Mouse (Mus musculus): Measurements from ENCODE around the gene Ckmt1.

DNA sequence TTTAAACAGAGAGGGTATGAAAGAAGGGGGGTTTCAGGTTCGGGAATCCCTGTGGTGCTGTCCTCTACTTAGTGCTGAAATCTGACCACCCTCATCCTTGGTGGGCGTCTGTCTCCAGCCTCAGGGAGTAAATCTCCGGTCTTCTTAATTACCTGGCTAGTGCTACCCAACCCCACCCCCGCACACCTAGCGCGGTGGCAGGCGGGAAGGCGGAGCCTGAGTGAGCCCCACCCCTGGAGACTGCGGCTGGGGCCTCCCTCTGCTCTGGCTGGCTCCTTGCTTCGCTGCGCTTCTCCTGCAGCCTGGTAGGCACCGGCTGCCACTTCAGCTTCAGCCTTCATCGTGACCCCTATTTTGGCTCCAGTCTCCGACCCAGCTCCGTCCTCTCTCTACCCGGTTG lies 867 bp downstream of the Ckmt1 start:
- no peak for TF ChIP-seq CTCF (IDR thresholded peaks at IDR 0.05; ENCODE audit: low read depth)
- no peak for TF ChIP-seq EP300 (IDR thresholded peaks at IDR 0.05; ENCODE audit: low read depth)
